Mouse (Mus musculus): ENCODE data around the gene Kdm6b.

Kdm6b gene

DNA sequence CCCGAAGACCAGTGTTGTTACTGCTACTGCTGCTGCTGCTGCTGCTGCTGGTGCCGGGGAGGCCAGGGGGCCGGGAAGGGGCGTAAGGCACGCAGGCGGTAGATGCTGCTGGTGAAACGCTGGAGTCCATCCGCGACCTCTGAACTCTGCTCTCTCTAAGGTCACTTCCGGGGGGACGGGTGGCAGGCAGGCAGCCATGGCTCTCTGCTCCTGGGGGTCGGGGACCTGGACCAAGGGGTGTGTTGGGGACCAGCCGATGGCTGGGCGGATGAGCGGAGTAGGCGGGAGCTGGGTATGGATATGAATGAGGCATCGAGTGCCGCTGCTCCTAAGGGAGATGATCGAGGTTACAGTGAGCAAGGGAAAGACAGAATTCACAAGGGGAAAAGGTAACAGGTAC lies 7.2 kb downstream of the Kdm6b start:
- DNase-seq (ENCODE audit: low spot score), result no peak

DNA sequence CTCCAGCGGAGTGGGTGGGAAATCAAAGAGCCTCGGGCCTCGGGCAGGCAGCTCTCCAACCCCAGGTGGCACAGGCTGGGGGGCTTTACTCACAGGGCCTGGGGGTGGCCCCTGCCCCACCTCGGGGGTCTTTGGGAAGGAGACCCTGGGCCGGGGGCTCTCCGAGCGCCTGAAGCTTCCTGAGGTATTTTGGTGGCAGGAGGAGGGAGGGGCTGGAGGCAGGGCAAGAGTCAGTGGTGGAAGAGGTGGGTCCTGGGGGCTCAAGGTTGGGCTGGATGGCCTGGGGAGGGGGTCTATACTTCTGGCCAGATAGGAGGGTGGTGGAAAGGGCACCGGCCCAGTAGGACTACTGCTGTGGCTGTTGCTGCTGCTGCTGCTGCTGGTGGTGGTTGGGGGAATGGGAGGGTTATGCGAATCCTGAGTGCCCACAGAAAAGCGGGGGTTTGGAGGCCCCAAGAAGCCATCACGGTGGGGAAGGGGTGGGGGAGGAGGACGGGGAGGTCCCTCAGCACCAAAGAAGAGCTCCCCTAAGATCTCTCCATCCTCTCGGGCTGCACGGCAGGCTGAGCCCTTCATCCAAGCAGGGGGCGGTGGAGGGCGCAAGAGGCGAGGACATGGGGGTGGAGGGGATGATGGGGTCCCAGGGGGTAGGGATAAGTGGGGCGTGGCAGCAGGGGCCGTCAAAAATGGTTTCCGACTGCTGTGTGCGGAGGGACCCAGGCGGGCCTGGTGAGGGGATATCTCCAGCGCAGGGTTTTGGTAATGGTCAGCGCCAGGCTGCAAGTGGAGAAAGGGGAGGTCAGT lies 7.9 kb downstream of the Kdm6b start:
- DNase-seq (ENCODE audit: low spot score), result no peak

DNA sequence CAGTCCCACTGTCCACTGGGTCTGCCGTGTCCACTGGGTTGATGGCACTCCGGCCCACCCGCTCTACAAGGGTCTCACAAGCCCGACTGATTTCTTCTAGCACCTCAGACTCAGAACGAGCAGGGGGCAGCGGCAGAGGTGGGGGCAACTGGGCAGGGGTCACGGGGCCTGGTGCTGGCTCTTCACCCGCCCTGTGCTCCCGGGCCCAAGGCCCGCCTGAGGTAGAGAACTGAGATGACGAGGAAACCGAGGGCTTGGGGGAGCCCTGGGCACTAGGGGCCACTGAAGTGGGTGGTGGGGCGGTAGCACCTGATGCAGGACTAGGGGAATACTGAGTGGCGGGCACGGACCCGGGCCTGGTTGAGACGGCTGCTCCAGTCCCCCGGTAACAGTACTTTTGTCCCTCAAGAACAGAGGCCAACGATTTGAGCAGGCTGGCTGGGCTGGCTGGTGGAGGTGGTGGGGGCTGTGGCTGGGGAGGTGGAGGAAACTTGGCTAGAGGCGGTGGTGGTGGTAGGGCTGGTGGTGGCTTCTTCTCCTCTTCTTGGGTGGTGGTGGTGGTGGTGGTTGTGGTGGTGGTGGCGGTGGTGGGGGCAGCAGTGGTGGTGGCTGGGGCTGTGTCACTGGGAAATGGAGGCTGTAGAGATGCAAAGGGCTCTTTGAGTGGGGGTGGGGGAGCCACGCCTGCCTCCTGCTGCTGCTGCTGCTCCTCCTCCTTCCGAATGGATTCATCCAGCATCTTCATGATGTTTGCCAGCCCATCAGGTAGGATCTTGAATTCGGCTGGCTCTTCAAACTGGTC lies 8.7 kb downstream of the Kdm6b start:
- DNase-seq (ENCODE audit: low spot score), result no peak

DNA sequence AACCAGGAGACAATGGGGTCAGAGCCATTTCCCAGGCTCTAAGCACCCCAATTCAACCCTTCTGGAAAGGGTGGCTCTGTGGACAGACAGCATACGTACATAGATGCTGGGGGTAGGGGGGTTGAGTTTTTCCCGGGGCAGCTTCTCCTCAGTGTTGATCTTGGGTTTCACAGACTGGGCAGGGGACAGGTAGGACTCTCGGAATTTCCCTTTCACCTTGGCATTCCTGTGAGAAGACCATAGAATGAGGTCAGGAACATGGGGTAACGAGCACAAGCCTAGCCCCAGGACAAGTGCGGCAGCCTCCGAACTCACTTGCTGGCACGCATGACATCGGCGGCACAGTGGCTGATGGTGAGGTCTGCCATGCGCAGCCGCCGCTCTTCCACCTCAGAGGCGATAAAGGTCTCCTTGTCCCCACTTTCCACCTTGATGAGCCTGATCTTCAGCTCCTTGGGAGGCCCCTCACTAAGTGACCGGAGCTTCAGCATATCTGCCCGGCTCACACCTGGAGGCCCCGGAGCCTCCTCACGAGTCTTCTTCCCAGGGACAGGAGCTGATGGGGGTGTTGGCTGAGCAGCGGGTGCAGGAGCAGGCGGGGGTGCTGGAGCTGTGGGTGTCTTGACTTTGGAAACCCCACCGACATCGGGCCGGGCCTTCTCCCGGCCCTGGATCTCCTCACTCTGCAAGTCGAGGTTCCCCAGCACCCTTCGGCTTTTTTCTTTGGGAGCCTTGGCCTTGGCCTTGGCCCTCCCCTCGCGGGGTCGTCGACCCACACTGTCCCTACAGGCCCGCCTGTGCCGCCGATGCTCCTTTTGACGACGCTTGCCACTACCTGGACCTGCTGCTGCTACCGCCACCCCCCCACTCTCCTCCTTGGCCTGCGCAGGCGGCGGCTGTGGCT lies 9.5 kb downstream of the Kdm6b start:
- no peak for DNase-seq (ENCODE audit: low spot score)

DNA sequence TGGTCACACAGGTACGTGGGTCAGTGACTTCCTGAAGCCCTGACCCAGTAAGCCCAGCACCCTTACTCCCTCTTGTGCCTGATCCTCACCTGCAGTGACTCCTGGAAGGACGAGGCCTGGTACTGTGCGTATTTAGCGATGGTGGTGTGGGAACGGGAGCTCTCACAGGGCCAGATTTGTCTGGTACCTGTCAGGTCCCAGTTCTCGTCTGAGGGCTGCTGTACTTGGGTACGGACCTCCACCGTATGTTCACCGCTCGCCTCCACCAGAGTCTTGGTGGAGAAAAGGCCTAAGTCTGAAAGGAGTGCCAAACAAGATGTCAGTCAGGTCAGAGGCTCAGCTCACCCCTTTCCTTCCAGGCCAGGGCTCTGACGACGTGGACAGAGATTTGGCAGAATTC lies 11.5 kb downstream of the Kdm6b start:
- no peak for DNase-seq (ENCODE audit: low spot score)

DNA sequence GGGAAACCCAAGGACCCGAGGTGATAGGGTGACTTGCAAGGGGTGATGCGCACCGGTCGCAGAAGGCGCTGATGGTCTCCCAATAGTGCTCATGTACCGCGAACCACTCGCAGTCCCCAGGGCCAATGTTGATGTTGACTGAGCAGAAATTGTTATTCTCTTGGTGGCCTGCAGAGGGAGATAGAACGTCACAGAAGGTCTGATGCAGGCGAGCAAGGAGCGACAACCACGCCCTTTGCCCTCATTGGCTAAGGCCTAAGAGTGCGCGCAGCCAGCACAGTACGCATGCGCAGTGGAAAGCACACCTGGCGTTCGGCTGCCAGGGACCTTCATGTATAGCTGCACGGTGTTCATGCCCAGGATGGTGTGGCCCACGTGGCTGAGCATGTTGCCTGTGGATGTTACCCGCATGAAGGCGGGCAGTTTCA lies 12.3 kb downstream of the Kdm6b start:
- DNase-seq (ENCODE audit: low spot score), result peak; percentile 94

DNA sequence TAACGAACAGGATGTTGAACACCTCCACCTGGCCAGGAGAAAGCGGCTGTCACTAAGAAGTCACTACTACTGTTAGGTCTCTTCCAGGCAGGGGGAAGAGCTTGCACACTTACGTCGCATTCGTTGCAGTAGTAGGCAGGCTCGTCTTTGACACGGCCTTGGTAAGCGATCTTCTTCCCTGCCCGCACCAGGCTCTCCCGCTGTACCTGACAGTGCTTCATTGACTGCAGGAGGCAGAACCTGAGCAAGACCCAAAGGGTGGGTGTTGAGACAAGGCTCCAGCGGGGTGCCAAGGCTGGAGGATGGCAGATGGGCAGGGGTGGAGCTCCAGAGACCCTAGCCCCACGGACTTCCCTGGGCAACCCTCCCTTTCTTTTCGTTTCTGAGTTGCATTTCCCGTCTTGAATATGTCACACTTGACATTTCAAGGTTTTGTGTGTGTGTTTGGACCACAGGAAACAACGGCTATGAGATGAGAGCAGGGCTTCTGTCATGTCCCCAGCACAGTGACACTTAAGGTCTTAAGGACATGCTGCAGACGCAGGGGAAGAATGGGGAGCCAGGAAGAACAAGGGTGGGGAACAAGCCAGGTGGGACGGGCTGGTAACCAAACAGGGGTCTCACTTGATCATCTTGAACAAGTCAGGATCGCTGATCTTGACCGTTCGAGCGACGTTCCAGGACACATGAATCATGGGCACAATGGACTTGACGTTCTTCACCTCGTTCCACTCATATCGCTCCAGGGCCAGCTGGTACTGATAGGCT lies 13.2 kb downstream of the Kdm6b start:
- DNase-seq (ENCODE audit: low spot score), result peak; percentile 18

DNA sequence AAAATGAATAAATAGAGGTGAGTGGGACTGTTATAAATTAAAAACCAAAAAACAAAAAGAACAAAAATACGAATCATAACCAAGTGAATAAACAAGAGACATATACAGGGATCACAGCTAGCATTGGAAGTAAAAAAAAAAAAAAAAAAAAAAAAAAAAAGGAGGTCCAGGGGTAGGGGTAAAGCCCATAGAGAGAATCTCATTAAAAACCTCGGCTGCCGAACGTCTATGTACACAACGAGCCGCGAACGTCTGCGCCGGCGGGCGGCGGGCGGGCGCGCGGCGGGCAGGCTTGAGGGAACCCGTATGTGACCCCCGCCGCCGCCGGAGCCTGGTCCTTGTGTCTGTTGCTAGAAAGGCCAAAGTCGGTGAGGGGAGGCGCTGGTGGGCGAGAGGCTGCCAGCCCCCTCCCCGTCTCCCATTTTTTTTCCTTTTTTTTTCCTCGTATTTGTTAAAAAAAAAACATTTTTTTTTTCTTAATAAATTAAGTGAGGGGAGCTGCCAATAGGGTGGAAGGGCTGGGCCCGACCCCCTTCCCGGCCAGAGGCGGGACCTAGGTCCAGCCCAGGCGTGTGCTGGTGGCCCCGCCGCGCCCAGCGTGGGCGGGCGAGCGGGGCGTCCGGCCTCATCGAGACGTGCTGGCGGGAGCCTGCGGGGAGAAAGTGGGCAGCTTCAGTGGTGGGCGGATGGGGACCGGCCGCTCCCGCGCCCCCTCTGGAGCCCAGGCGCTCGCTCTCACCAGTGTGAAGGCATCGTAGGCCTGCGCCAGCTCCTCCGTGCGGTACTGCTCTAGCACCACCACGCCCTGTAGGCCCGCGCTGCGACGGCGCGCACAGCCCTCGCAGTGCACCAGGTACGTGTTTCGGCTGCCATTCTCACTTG lies 14.0 kb downstream of the Kdm6b start:
- DNase-seq (ENCODE audit: low spot score), result peak; percentile 67

DNA sequence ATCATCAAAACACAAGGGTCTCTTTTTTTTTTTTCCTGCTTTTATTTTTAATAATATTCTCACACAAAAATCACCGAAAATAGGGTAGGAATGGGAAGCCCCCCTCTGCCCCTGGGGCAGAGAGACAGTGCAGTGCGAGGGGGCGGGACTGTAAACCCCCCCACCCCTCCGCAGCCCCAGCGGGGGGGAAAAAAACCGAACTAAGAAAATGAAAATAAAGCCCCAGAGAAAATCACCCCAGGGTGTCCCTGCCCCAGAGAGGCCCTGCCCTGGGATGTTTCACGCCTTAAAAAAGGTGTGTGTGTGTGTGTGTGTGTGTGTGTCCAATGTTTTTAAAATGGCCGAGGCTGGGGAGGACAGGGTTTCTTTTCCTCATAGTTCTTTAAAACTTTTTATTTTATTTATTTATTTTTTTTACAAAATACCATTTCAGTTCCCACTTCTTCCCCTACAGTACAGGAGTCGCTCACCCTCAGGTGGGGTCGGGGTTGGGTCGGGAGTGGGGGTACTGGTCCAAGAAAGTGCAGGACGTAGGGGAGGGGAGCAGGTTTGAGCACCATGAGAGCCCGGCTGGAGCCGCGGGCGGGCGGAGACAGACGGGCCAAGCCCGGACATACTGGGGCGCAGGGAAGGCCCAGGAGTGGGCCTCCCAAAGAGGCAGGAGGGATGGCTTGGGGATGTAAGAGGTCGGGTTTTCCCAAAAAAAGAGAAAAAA lies 14.8 kb downstream of the Kdm6b start:
- peak; percentile 35 for DNase-seq (ENCODE audit: low spot score)

DNA sequence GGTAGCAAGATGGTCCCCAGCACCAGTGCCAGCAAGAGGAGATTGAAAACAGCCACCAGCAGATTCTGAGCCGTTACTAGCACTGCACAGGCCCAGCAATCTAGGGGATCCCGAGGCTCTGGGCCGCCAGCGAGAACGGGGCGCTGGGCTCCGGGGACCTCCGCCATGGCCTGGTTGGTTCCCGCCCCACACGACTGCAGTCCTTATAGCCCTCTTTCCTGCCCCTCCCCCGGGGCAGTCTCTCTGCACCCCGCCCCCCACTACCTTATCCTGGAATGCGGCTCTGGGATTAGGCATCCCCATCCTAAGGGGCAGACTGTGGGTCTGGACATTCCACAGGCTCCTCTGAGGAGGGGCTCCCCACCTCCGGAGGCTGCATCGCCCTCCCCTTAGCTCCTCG lies 15.4 kb downstream of the Kdm6b start, which contains the start of gene Tmem88:
TSS of gene Tmem88 (minus strand) at position 176 of the 400 bp plus-strand sequence.
- peak; percentile 72 for DNase-seq (ENCODE audit: low spot score)

DNA sequence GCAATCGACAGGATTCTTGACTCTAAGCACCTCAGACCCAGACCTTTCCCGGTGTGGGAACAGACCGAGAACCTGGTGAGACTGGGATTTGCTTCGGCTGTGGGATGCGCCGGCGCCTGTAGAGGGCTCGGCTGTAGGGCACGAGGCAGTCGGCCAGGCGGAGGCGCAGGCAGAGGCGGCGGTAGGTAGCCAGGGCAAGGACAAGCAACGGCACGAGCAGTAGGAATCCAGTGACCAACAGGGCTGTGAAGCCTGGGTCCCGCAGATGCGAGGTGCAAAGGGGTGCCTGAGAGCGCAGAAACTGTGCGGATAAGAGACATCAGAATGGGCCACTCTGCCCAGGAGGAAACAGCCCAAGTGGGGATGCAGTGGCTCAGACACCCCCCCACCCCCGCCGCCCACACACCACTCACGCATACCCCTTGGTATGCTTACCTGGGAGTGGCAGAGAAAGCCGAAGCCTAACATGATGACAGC lies 15.9 kb downstream of the Kdm6b start:
- DNase-seq (ENCODE audit: low spot score), result peak; percentile 50

DNA sequence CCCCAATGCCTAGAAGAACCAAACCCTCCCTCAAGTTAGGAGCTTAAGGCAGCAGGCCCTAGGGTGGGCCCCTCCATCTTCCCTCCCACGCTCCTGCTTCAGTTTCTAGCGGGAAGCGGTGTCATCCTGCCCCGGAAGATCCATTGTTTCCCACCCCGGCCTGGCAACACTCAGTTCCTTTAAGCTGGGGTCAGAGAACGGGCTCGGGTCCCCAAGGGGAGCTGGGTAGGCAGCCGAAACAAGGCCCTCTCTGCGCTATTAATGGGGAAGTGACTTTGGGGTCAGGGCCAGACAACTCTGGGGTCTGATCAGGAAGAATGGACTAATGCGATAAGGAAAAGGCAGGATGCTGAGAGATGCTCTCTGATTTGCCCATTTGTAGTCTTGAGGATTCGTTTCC lies 16.7 kb downstream of the Kdm6b start:
- DNase-seq (ENCODE audit: low spot score), result peak; percentile 48

DNA sequence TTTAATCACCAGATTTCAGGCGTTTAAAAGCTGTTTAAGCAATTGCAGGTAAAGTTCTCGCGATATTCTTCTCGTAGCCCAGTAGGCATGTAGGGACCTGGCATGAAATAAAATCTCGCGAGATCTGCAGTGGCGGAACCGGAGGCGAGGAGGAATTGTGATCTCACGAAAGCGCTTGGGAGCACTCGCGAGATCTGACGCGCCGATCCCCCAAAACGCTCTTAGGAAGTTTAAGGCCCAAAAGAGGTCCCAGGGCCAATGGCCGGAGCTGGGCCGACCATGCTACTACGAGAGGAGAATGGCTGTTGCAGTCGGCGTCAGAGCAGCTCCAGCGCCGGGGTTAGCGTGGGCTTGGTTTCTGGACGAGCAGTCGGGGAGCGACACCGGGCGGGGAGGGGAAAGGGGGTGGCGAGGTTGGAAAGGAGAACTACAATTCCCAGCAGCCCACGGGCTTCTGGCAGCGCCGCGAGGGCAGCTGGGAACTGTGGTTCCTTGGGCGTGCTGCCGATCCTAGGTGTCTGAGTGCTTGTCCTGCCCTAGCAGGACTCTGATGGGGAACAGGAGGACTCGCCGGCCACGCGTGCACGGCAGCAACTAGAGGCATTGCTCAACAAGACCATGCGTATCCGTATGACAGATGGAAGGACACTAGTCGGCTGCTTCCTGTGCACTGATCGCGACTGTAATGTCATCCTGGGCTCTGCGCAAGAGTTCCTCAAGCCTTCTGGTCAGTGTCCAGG lies 17.7 kb downstream of the Kdm6b start:
- DNase-seq (ENCODE audit: low spot score), result peak; percentile 99

DNA sequence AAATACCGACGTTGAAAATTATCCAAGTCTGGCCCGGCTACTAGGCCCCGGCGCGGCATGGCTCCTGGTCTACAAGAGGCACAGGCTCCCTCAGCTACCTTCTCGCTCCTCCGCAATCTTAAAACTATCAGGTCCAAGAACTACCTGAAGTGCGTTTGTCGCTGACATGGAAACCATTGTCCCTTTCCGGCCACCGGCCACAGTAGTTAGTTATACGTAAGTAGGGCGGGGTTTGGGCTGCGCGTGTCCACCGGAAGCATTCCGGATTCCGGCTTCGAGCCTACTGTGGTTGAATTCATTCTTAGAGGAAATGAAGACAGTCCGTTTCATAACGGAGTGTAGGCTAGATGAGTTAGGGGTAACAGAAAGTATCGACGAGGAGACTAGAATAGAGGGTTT lies 18.2 kb downstream of the Kdm6b start, which contains the start of the genes Naa38 and Cyb5d1:
TSS of gene Naa38 (plus strand) at position 253 of the 399 bp plus-strand sequence.
TSS of gene Cyb5d1 (minus strand) at position 397 of the 399 bp plus-strand sequence.
- peak; percentile 95 for DNase-seq (ENCODE audit: low spot score)

DNA sequence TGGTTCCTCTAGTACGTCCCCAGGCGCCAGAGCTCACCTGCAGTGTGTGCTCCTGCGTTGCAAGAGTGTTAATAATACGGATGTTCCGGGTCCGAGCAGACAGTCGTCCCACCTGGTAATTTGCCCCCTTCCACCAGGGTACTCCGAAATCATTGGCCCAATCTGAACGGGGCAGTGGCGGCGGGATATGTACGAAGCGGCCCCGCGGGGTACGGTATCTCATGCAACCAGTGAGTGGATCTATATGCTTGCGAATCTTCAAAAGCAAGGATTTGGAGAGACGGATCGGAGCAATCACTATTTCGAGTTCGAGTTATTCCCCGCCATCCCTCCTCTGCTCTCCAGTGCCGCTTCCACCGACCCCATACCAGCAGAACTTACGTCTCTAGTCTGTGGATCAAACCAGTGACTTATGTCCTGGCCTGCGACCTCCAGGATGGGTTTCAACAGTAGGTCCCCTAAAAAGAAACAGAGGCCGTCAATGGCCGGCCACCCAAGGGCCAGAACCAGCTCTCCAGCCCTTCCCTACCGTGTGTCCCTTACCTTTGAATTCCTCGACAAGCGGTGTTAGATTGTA lies 18.8 kb downstream of the Kdm6b start:
- peak; percentile 35 for DNase-seq (ENCODE audit: low spot score)

DNA sequence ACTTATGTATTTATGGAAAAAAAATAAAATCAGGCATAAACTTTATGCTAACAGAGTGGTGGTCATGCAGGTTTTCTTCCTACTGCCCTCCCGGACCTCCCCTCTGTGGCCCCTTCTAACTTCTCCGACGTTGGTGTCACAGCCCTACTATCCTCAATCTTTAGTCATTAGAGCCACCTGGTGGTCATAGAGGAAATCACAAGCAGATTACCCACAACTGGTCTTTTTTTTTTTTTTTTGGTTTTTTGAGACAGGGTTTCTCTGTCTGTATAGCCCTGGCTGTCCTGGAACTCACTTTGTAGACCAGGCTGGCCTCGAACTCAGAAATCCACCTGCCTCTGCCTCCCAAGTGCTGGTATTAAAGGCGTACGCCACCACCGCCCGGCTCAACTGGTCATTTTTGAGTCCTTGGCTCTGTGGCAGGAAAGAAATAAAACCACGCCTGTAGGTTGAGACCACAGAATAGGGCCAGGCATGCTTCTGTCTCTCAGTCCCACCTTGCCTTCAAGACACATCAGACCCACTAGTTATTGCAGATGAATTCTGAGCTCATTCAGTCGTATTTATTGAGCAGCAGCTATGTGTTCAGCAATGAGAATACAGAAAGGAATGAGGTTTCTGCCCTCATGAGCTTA lies 23.0 kb downstream of the Kdm6b start:
- DNase-seq (ENCODE audit: low spot score), result peak; percentile 93

DNA sequence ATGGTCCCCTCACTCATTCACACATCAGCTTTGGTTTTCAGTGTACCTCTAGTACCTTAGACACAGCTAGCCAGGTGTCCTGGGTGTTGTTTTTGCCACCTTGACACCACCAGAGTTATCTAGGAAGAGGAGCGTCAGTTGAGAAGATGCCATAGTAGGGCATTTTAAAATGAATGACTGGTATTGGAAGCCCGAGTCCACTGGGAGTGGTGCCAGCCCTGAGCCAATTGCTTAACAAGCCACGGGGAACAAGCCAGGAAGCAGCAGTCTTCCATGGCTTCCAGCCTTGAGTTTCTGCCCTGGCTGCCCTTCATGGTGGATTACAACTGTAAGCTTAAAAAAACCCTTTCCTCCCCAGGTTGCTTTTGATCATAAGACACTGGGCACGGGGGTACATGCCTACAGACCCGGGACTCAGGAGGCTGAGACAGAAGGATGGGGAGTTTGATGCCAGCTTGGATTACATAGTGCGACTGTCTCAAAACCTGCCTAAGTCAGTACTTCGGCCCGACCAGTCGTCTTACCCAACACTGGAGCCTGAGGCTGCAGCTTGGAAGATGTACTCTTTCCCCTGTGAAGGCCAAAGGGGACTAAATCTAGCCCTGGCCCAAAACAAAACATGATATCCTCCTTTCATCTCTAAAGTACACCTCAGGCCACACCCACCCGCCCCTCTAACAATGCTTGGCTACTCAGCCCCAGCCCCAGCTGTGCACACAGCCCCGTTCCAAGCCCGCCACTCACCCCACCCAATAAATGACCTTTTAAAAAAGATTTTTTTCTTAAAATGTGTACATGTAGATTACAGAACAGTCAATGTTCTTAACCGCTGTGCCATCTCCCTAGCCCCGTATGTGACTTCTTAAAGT lies 23.7 kb downstream of the Kdm6b start:
- no peak for DNase-seq (ENCODE audit: low spot score)
